Mouse (Mus musculus): Measurements from ENCODE around the gene Rpl3l. TPM values are rescaled to one million over a fixed set of nuclear protein-coding genes. Genes with fewer than 3 reads are reported as not detected.

Gene Rpl3l
- total and polyA plus RNA-seq, 2 experiments from 2014 or later = 2.1 to 7.2 TPM

- 83% methylated on average over 5 of the region's 5 CpGs for WGBS
- ATAC-seq (ENCODE audit: insufficient read depth, low read depth) (no peak), DNase-seq (ENCODE audit: low spot score) (no peak)
- H3K4me2 ChIP-seq (ENCODE audit: low read depth, low read length) = no peak overlapping the region
- H3K9ac ChIP-seq (replicated peaks; ENCODE audit: low read depth, low read length) = no peak overlapping the region
- H3K27ac ChIP-seq (ENCODE audit: low read depth) = no peak overlapping the region
- H3K4me1 ChIP-seq (ENCODE audit: control insufficient read depth, insufficient read depth) = peaks cover 23% of the 10 kb centered on the region
- no peaks in the 10 kb centered on the region for H3K36me3 ChIP-seq (replicated peaks; ENCODE audit: control insufficient read depth, insufficient read depth, low read length)
- no peak overlapping the region for H3K4me3 ChIP-seq (ENCODE audit: low read depth, low read length)
- H3K9me3 ChIP-seq (replicated peaks; ENCODE audit: control insufficient read depth, low read length) = no peaks in the 10 kb centered on the region
- no peak for TF ChIP-seq CTCF (IDR thresholded peaks at IDR 0.05; ENCODE audit: low read depth)
- no peak for TF ChIP-seq EP300 (IDR thresholded peaks at IDR 0.05; ENCODE audit: low read depth)
- H3K27me3 ChIP-seq (ENCODE audit: control insufficient read depth, insufficient read depth, low read length) = peaks cover 35% of the 10 kb centered on the region
Observed at GRCm38 (mm10) chr17:24692385-24692784, 35.2 kb upstream of the Rpl3l start.

- ATAC-seq (ENCODE audit: insufficient read depth, low read depth) = peak; percentile 25
- Histone ChIP-seq H3K27ac (ENCODE audit: low read depth) (peak overlapping the region; percentile 69), H3K9me3 (replicated peaks; ENCODE audit: control insufficient read depth, low read length) (no peaks in the 10 kb centered on the region), H3K4me1 (ENCODE audit: control insufficient read depth, insufficient read depth) (peaks cover 18% of the 10 kb centered on the region), H3K4me3 (ENCODE audit: low read depth, low read length) (peak overlapping the region; percentile 87), H3K9ac (replicated peaks; ENCODE audit: low read depth, low read length) (peak overlapping the region; percentile 83), H3K27me3 (ENCODE audit: control insufficient read depth, insufficient read depth, low read length) (peaks cover 4% of the 10 kb centered on the region), H3K36me3 (replicated peaks; ENCODE audit: control insufficient read depth, insufficient read depth, low read length) (peaks cover 7% of the 10 kb centered on the region), H3K4me2 (ENCODE audit: low read depth, low read length) (peak overlapping the region; percentile 73)
- no peak for TF ChIP-seq CTCF (IDR thresholded peaks at IDR 0.05; ENCODE audit: low read depth)
- no peak for TF ChIP-seq EP300 (IDR thresholded peaks at IDR 0.05; ENCODE audit: low read depth)
- no peak for DNase-seq (ENCODE audit: low spot score)
- 10% methylated on average over 47 of the region's 51 CpGs for WGBS
Observed at GRCm38 (mm10) chr17:24695326-24696010, 32.2 kb upstream of the Rpl3l start.

DNA sequence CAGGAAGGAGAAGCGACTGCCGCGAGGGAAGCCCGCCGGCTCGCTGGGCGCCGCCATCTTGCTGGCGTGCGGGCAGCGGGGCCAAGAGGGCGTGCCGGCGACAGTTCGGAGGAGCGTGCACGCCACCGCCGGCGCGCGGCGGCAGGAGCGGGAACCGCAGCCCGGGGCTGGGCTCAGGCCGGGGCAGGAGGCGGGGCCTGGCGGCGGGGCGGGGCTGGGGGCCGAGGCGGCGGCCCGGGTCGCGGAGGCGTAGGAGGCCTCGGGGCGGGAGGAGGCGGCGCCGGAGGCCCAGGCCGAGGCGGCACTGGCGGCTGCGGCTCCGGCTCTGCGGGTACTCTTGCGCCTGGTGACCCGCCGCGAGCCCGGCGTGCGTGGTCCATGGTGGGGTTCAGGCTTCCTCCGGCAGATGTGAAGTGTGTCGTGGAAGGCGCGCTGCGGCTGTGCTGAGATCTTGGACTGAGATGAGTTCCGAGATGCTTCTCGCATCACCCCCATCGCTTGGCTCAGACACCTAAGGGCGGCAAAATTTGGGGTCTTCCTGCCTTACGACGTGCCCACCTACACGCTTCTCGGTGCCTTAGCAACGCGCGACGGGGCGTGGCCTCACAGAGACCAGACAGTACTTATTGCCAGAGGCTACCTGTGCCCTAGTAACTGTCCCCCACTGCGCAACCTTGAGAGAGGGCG, 31.5 kb upstream of the Rpl3l start, which contains the start of the genes Gfer and Noxo1:
TSS of gene Gfer (minus strand) at position 146 of the 687 bp plus-strand sequence.
TSS of gene Noxo1 (plus strand) at position 224 of the 687 bp plus-strand sequence.
- Histone ChIP-seq H3K27me3 (ENCODE audit: control insufficient read depth, insufficient read depth, low read length) (no peaks in the 10 kb centered on the region), H3K9ac (replicated peaks; ENCODE audit: low read depth, low read length) (peak within 1 kb of the TSS; percentile 83), H3K4me2 (ENCODE audit: low read depth, low read length) (peak within 1 kb of the TSS; percentile 73), H3K4me3 (ENCODE audit: low read depth, low read length) (peak within 1 kb of the TSS; percentile 87), H3K27ac (ENCODE audit: low read depth) (peak within 1 kb of the TSS; percentile 69), H3K4me1 (ENCODE audit: control insufficient read depth, insufficient read depth) (peaks cover 18% of the 10 kb centered on the region), H3K36me3 (replicated peaks; ENCODE audit: control insufficient read depth, insufficient read depth, low read length) (peaks cover 14% of the 10 kb centered on the region), H3K9me3 (replicated peaks; ENCODE audit: control insufficient read depth, low read length) (no peaks in the 10 kb centered on the region)
- TF ChIP-seq EP300 (IDR thresholded peaks at IDR 0.05; ENCODE audit: low read depth) (no peak), CTCF (IDR thresholded peaks at IDR 0.05; ENCODE audit: low read depth) (no peak)
- under 1% methylated on average over 70 of the region's 76 CpGs for WGBS
- DNase-seq (ENCODE audit: low spot score) = peak; percentile 85
- peak; percentile 94 for ATAC-seq (ENCODE audit: insufficient read depth, low read depth)

GRCm38 (mm10) chr17:24697985-24698384, 29.6 kb upstream of the Rpl3l start:
- no peak overlapping the region for H3K4me2 ChIP-seq (ENCODE audit: low read depth, low read length)
- H3K27ac ChIP-seq (ENCODE audit: low read depth) = no peak overlapping the region
- H3K27me3 ChIP-seq (ENCODE audit: control insufficient read depth, insufficient read depth, low read length) = no peaks in the 10 kb centered on the region
- no peak overlapping the region for H3K4me3 ChIP-seq (ENCODE audit: low read depth, low read length)
- WGBS = 16% methylated on average over 5 of the region's 5 CpGs
- peaks cover 18% of the 10 kb centered on the region for H3K4me1 ChIP-seq (ENCODE audit: control insufficient read depth, insufficient read depth)
- no peak overlapping the region for H3K9ac ChIP-seq (replicated peaks; ENCODE audit: low read depth, low read length)
- H3K36me3 ChIP-seq (replicated peaks; ENCODE audit: control insufficient read depth, insufficient read depth, low read length) = peaks cover 32% of the 10 kb centered on the region
- DNase-seq (ENCODE audit: low spot score) (no peak), ATAC-seq (ENCODE audit: insufficient read depth, low read depth) (no peak)
- TF ChIP-seq EP300 (IDR thresholded peaks at IDR 0.05; ENCODE audit: low read depth) (no peak), CTCF (IDR thresholded peaks at IDR 0.05; ENCODE audit: low read depth) (no peak)
- no peaks in the 10 kb centered on the region for H3K9me3 ChIP-seq (replicated peaks; ENCODE audit: control insufficient read depth, low read length)

GRCm38 (mm10) chr17:24698715-24699114, 28.9 kb upstream of the Rpl3l start:
- ATAC-seq (ENCODE audit: insufficient read depth, low read depth) (no peak), DNase-seq (ENCODE audit: low spot score) (no peak)
- Histone ChIP-seq H3K27me3 (ENCODE audit: control insufficient read depth, insufficient read depth, low read length) (no peaks in the 10 kb centered on the region), H3K9me3 (replicated peaks; ENCODE audit: control insufficient read depth, low read length) (no peaks in the 10 kb centered on the region), H3K27ac (ENCODE audit: low read depth) (no peak overlapping the region), H3K4me1 (ENCODE audit: control insufficient read depth, insufficient read depth) (peaks cover 18% of the 10 kb centered on the region), H3K9ac (replicated peaks; ENCODE audit: low read depth, low read length) (no peak overlapping the region), H3K4me3 (ENCODE audit: low read depth, low read length) (no peak overlapping the region), H3K4me2 (ENCODE audit: low read depth, low read length) (no peak overlapping the region), H3K36me3 (replicated peaks; ENCODE audit: control insufficient read depth, insufficient read depth, low read length) (peaks cover 36% of the 10 kb centered on the region)
- TF ChIP-seq EP300 (IDR thresholded peaks at IDR 0.05; ENCODE audit: low read depth) = no peak
- TF ChIP-seq CTCF (IDR thresholded peaks at IDR 0.05; ENCODE audit: low read depth) = no peak
- WGBS = 58% methylated on average over 9 of the region's 9 CpGs
